Mouse (Mus musculus): ENCODE results near the gene Vti1b. TPM values are rescaled to one million over a fixed set of nuclear protein-coding genes. Genes with fewer than 3 reads are reported as not detected.

The Vti1b gene
- polyA plus RNA-seq, 1 experiment, result 189 TPM

DNA sequence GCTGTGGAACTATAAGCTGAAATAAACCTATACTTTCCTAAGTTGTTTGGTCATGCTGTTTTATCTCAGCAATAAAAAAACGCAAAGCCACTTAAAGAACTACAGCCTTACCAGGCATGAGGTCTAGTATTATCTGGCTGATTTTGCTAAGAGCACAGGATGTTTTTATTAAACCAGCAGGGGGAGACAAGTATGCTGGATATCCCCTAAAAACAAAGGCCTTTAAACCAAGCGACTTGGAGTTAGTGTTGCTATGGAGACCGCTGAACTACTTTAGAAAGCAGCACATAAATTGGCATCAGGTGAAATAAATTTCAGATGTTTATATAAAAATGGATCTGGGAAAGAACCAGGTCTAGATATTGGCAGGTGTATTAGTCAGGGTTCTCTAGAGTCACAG lies 49.6 kb downstream of the Vti1b start:
- Histone ChIP-seq H3K4me3 (ENCODE audit: insufficient read depth, low read length) (no peak overlapping the region), H3K27ac (ENCODE audit: insufficient read depth, low read length) (no peak overlapping the region), H3K4me1 (ENCODE audit: control insufficient read depth, insufficient read depth, low read length) (no peaks in the 10 kb centered on the region)
- TF ChIP-seq POLR2A (IDR thresholded peaks at IDR 0.05; ENCODE audit: extremely low read depth, insufficient read depth, low read length) (no peak), CTCF (IDR thresholded peaks at IDR 0.05; ENCODE audit: extremely low read depth, insufficient read depth, low read length) (peak; percentile 14; the same call in 1 of the 2 replicates)

DNA sequence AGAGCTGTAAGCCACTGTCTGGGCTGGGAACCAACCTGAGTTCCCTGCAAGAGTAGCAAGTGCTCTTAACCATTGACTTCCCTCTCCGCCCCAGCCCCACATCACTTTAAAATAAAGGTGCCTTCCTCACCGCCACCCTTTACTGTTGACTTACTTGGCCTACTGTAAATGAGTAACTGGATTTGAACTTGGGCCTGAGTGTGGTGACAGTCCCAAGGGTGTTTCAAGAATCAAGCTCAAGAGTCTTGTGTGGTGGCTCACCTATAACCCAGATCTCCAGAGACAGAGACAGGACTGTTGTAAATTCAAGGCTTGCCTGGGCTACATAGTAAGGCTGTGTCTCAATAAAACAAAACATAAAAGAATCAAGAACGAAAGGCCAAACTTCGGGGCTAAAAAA lies 53.5 kb downstream of the Vti1b start:
- Histone ChIP-seq H3K4me3 (ENCODE audit: insufficient read depth, low read length) (no peak overlapping the region), H3K4me1 (ENCODE audit: control insufficient read depth, insufficient read depth, low read length) (no peaks in the 10 kb centered on the region), H3K27ac (ENCODE audit: insufficient read depth, low read length) (no peak overlapping the region)
- TF ChIP-seq POLR2A (IDR thresholded peaks at IDR 0.05; ENCODE audit: extremely low read depth, insufficient read depth, low read length) (no peak), CTCF (IDR thresholded peaks at IDR 0.05; ENCODE audit: extremely low read depth, insufficient read depth, low read length) (no peak)

Other genes starting within 250 kb of the Vti1b start
- 20.9 and 21.5 TPM in 2 replicates for gene Tmem229b, start 165.0 kb downstream of the Vti1b start, polyA plus RNA-seq (2012; rRNA removed)
- 19.5 and 22.3 TPM in 2 replicates for gene Plekhh1, start 143.5 kb downstream of the Vti1b start, polyA plus RNA-seq (2012; rRNA removed)
- gene Pigh, start 83.0 kb downstream of the Vti1b start, polyA plus RNA-seq (2012; rRNA removed), result 11.0 and 12.8 TPM in 2 replicates
- 2.0 and 2.9 TPM in 2 replicates for gene Arg2, start 41.9 kb downstream of the Vti1b start, polyA plus RNA-seq (2012; rRNA removed)
- 19.1 and 21.9 TPM in 2 replicates for gene Rdh11, start 19.6 kb upstream of the Vti1b start, polyA plus RNA-seq (2012; rRNA removed)
- 2.6 and 3.0 TPM in 2 replicates for gene Rdh12, start 36.2 kb upstream of the Vti1b start, polyA plus RNA-seq (2012; rRNA removed)
- gene Zfyve26, start 123.6 kb upstream of the Vti1b start, polyA plus RNA-seq (2012; rRNA removed), result 27.4 and 28.3 TPM in 2 replicates
- gene Rad51b, start 124.6 kb upstream of the Vti1b start, polyA plus RNA-seq (2012; rRNA removed), result 0.13 and 0.17 TPM in 2 replicates

Data from cortical plate, adult 2 months (tissue).